11 mouse cellular contexts compared by ENCODE assay signal in genomic region chr8:13685674-13686314, GRCm38 (mm10). TPM values are rescaled to one million over a fixed set of nuclear protein-coding genes. Genes with fewer than 3 reads are reported as not detected.
DNase-seq lines count a peak whose midpoint lies in the region; ATAC-seq and TF ChIP-seq lines count a peak whose summit lies in the region.
"Had no signal": no experiment of that assay in that cellular context is flagged by ENCODE, and none has a peak within 500 bp of the region (broad histone marks: within the 10 kb centered on the region; RNA-seq: fewer than 3 reads in every experiment).

No protein-coding gene starts in this region.

- no peak overlapping the region for H3K4me3 ChIP-seq in liver, embryonic 12.5 days
- H3K4me3 ChIP-seq in bone marrow, adult 2 months (replicated peaks; ENCODE audit: control insufficient read depth, low read depth, low read length) = no peak overlapping the region
- no peak overlapping the region for H3K4me3 ChIP-seq in liver, postnatal 0 days (ENCODE audit: low read depth, low read length)
- H3K4me3 ChIP-seq in thymus, adult 2 months (ENCODE audit: control insufficient read depth, insufficient read depth, low read length) = no peak overlapping the region

- no peak for ATAC-seq in liver, embryonic 12.5 days
- ATAC-seq in liver, postnatal 0 days = peak; percentile 47; the same call in 1 of the 2 replicates
- ATAC-seq in erythroid progenitor cell, adult 5-6 weeks (replicated peaks; ENCODE audit: low FRiP score, poor library complexity, severe bottlenecking) = no peak
- ATAC-seq: Patski had no signal

- peaks cover 8% of the 10 kb centered on the region; the same call in 1 of the 2 replicates for H3K4me1 ChIP-seq in liver, embryonic 12.5 days
- peaks cover 8% of the 10 kb centered on the region for H3K4me1 ChIP-seq in bone marrow, adult 2 months (ENCODE audit: control insufficient read depth, insufficient read depth, low read length)
- peaks cover 3% of the 10 kb centered on the region; the same call in 1 of the 2 replicates for H3K4me1 ChIP-seq in liver, postnatal 0 days (ENCODE audit: insufficient read depth)
- H3K4me1 ChIP-seq in thymus, adult 2 months (replicated peaks; ENCODE audit: control insufficient read depth, insufficient read depth, low read length) = peaks cover 32% of the 10 kb centered on the region

- DNase-seq in liver = peak; percentile 39
- peak; percentile 54 for DNase-seq in liver, postnatal 0 days
- DNase-seq in thymus, adult 2 months = peak; percentile 56
- DNase-seq in frontal cortex, postnatal 10 days (ENCODE audit: low spot score in 2 of 2) = no peak
- DNase-seq in adrenal gland, postnatal 36 days = no peak
- DNase-seq: kidney, adult 2 months had no signal

- no peaks in the 10 kb centered on the region for H3K27me3 ChIP-seq in liver, embryonic 12.5 days (replicated peaks)
- H3K27me3 ChIP-seq in liver, postnatal 0 days (ENCODE audit: insufficient read depth, low read length) = no peaks in the 10 kb centered on the region
- H3K27me3 ChIP-seq in thymus, adult 2 months (ENCODE audit: control insufficient read depth, insufficient read depth, low read length) = no peaks in the 10 kb centered on the region
- H3K27me3 ChIP-seq: Patski had no signal

- H3K9ac ChIP-seq in liver, embryonic 12.5 days = no peak overlapping the region
- H3K9ac ChIP-seq in liver, postnatal 0 days (replicated peaks) = no peak overlapping the region

- TF ChIP-seq EP300 in liver, postnatal 0 days (IDR thresholded peaks at IDR 0.05; ENCODE audit: low read depth) = no peak

- WGBS in liver, embryonic 12.5 days (ENCODE audit: insufficient replicate concordance) = 62% methylated on average over 16 of the region's 16 CpGs
- WGBS in bone marrow, adult 2 months = 31% methylated on average over 16 of the region's 16 CpGs
- WGBS in liver, postnatal 0 days (ENCODE audit: insufficient replicate concordance) = 51% methylated on average over 16 of the region's 16 CpGs
- 32% methylated on average over 16 of the region's 16 CpGs for WGBS in thymus, adult 2 months

- TF ChIP-seq CTCF in bone marrow, adult 2 months (IDR thresholded peaks at IDR 0.05; ENCODE audit: control insufficient read depth, insufficient read depth, low read length) = no peak
- no peak for TF ChIP-seq CTCF in liver, postnatal 0 days (IDR thresholded peaks at IDR 0.05; ENCODE audit: low read depth)
- TF ChIP-seq CTCF in thymus, adult 2 months (IDR thresholded peaks at IDR 0.05; ENCODE audit: borderline replicate concordance, control insufficient read depth, extremely low read depth, insufficient read depth, low read length, poor library complexity) = no peak

- no peaks in the 10 kb centered on the region; the same call in 1 of the 2 replicates for H3K9me3 ChIP-seq in liver, embryonic 12.5 days (replicated peaks)
- H3K9me3 ChIP-seq in liver, postnatal 0 days (ENCODE audit: low read length) = no peaks in the 10 kb centered on the region

- no peak for TF ChIP-seq POLR2A in bone marrow, adult 2 months (IDR thresholded peaks at IDR 0.05; ENCODE audit: borderline replicate concordance, control insufficient read depth, low read depth, low read length)
- TF ChIP-seq POLR2A in thymus, adult 2 months (IDR thresholded peaks at IDR 0.05; ENCODE audit: control insufficient read depth, extremely low read depth, insufficient read depth, low read length, poor library complexity) = no peak

- no peaks in the 10 kb centered on the region for H3K36me3 ChIP-seq in liver, embryonic 12.5 days
- no peaks in the 10 kb centered on the region for H3K36me3 ChIP-seq in liver, postnatal 0 days (replicated peaks; ENCODE audit: insufficient read depth, low read length)
- H3K36me3 ChIP-seq in thymus, adult 2 months (ENCODE audit: control insufficient read depth, insufficient read depth, low read length) = no peaks in the 10 kb centered on the region

- H3K27ac ChIP-seq in liver, embryonic 12.5 days = no peak overlapping the region
- H3K27ac ChIP-seq in bone marrow, adult 2 months (ENCODE audit: control insufficient read depth, insufficient read depth, low read depth, low read length, poor library complexity) = peak overlapping the region; percentile 33
- H3K27ac ChIP-seq in liver, postnatal 0 days (ENCODE audit: low read depth) = 0 out of 2 replicates have a peak overlapping the region, but pooled peaks have one; percentile 16
- H3K27ac ChIP-seq in thymus, adult 2 months (ENCODE audit: control insufficient read depth, insufficient read depth, low read length) = peak overlapping the region; percentile 86

- H3K4me2 ChIP-seq in liver, embryonic 12.5 days = no peak overlapping the region
- H3K4me2 ChIP-seq in liver, postnatal 0 days (ENCODE audit: low read depth, low read length) = no peak overlapping the region

RNA-seq across cellular contexts. Expression of gene Rasa3, which starts 8.4 kb away (rescaled TPM):
- polyA plus RNA-seq in liver, embryonic 12.5 days (2016; fragmentation: Nextera tagmentation; extraction: Ambion mirVana) = 29.2 and 30.8 TPM in 2 replicates
- 61.8 and 136 TPM in 2 replicates for polyA plus RNA-seq in bone marrow, adult 2 months (2011; ENCODE audit: insufficient read depth, insufficient read length, low replicate concordance, missing spikeins)
- polyA plus RNA-seq in liver, postnatal 0 days (2015; fragmentation: Nextera tagmentation; extraction: Ambion mirVana) = 9.9 and 11.4 TPM in 2 replicates
- polyA plus RNA-seq in thymus, adult 2 months (2012; rRNA removed) = 52.7 and 57.5 TPM in 2 replicates
- 10 to 100 TPM; 34.5 to 64.0 TPM for total RNA-seq in adrenal gland, postnatal 36 days (2021)
- total RNA-seq in erythroid progenitor cell, adult 5-6 weeks (2015; ENCODE audit: low replicate concordance) = 6.5 and 9.6 TPM in 2 replicates
- total RNA-seq in erythroid progenitor cell, adult 5-6 weeks (2017; ENCODE audit: low replicate concordance) = 12.2 and 13.4 TPM in 2 replicates

RNA-seq across cellular contexts. Expression of gene Cfap97d2, which starts 19.9 kb away (rescaled TPM):
- not detected in 2 replicates for polyA plus RNA-seq in liver, embryonic 12.5 days (2016; fragmentation: Nextera tagmentation; extraction: Ambion mirVana)
- polyA plus RNA-seq in bone marrow, adult 2 months (2011; ENCODE audit: insufficient read depth, insufficient read length, low replicate concordance, missing spikeins) = 2.8 TPM in 1 of 2 replicates, not detected in the other
- not detected in 2 replicates for polyA plus RNA-seq in liver, postnatal 0 days (2015; fragmentation: Nextera tagmentation; extraction: Ambion mirVana)
- not detected in 2 replicates for polyA plus RNA-seq in thymus, adult 2 months (2012; rRNA removed)
- total RNA-seq in adrenal gland, postnatal 36 days (2021) = under 1 TPM in 1 of 2 experiments, not detected in 1; 0.20 TPM
- total RNA-seq in erythroid progenitor cell, adult 5-6 weeks (2015; ENCODE audit: low replicate concordance) = not detected in 2 replicates
- total RNA-seq in erythroid progenitor cell, adult 5-6 weeks (2017; ENCODE audit: low replicate concordance) = not detected in 2 replicates
- total RNA-seq: liver, adult 2 months had no signal
- polyA plus RNA-seq: kidney, adult 2 months; liver, adult 2 months; Patski had no signal

Comparison
In these comparisons a context has a peak if more than half of its experiments do, and no peak if none do; other contexts are left out.
1. DNase-seq: peak in liver (single experiment), liver, postnatal 0 days (single experiment) and thymus, adult 2 months (single experiment); none in frontal cortex, postnatal 10 days (0 of 2) and adrenal gland, postnatal 36 days (0 of 2).